Mouse (Mus musculus) forebrain, embryonic 11.5 days (tissue): ENCODE measurements around the gene Uqcc1. TPM values are rescaled to one million over a fixed set of nuclear protein-coding genes. Genes with fewer than 3 reads are reported as not detected.
A peak's percentile ranks its signal among the peaks of the same experiment; 100 is the strongest.

ENCODE experiments used
- ATAC-seq: fragments of 200-750 bp; cut with Nextera tagmentation; replicated peaks from 2 replicates; pipeline ENCODE4 v1.8.0; 2017; ENCODE audit warnings: moderate TSS enrichment; ENCODE audit not compliant: low FRiP score
- DNase-seq: peaks from one replicate; pipeline ENCODE4 v3.0.0-alpha.2; 2017; ENCODE audit warnings: low spot score
- H3K27ac ChIP-seq: fragments of 300-500 bp; sonication (generic); 2 replicates; pipeline ENCODE4 v1.5.1; 2014; ENCODE audit warnings: low read depth, low read length
- H3K27me3 ChIP-seq: fragments of 300-500 bp; sonication (generic); 2 replicates; pipeline ENCODE4 v1.6.1; 2014; ENCODE audit warnings: mild to moderate bottlenecking, low read length, mixed read lengths; ENCODE audit not compliant: control insufficient read depth, insufficient read depth
- H3K36me3 ChIP-seq: fragments of 300-500 bp; sonication (generic); 2 replicates; pipeline ENCODE4 v1.6.1; 2014; ENCODE audit warnings: mild to moderate bottlenecking, low read length, moderate library complexity, mixed read lengths; ENCODE audit not compliant: control insufficient read depth, insufficient read depth
- H3K4me1 ChIP-seq: fragments of 300-500 bp; sonication (generic); replicated peaks from 2 replicates; pipeline ENCODE4 v1.6.1; 2014; ENCODE audit warnings: low read length, mixed read lengths; ENCODE audit not compliant: control insufficient read depth, insufficient read depth
- H3K4me2 ChIP-seq: fragments of 300-500 bp; sonication (generic); 2 replicates; pipeline ENCODE4 v1.6.1; 2014; ENCODE audit warnings: low read depth, mild to moderate bottlenecking, low read length, moderate library complexity, mixed read lengths; ENCODE audit not compliant: severe bottlenecking
- H3K4me3 ChIP-seq: fragments of 300-500 bp; sonication (generic); 2 replicates; pipeline ENCODE4 v1.5.1; 2014; ENCODE audit warnings: low read depth, low read length
- H3K9ac ChIP-seq: fragments of 300-500 bp; sonication (generic); 2 replicates; pipeline ENCODE4 v1.6.1; 2014; ENCODE audit warnings: low read length
- H3K9me3 ChIP-seq: fragments of 300-500 bp; sonication (generic); 2 replicates; pipeline ENCODE4 v1.6.1; 2016; ENCODE audit warnings: low read length, mixed read lengths; ENCODE audit not compliant: control insufficient read depth
- WGBS: fragments of 180-500 bp; shearing (Covaris S2); extraction: QIAGEN DNeasy Blood & Tissue Kit; methylation state at CpG from one replicate; pipeline ENCODE4 v1.1.7; 2014; 5-methylcytosine and 5-hydroxymethylcytosine counted together
- polyA plus RNA-seq: library from polyadenylated mRNA; unstranded; fragments of >200 nt; fragmentation: Nextera tagmentation; extraction: Ambion mirVana; gene quantifications from 2 replicates; pipeline ENCODE4 v1.2.1, GENCODE M21; 2014

Uqcc1 gene
- polyA plus RNA-seq: 70.0 and 78.0 TPM in 2 replicates

DNA sequence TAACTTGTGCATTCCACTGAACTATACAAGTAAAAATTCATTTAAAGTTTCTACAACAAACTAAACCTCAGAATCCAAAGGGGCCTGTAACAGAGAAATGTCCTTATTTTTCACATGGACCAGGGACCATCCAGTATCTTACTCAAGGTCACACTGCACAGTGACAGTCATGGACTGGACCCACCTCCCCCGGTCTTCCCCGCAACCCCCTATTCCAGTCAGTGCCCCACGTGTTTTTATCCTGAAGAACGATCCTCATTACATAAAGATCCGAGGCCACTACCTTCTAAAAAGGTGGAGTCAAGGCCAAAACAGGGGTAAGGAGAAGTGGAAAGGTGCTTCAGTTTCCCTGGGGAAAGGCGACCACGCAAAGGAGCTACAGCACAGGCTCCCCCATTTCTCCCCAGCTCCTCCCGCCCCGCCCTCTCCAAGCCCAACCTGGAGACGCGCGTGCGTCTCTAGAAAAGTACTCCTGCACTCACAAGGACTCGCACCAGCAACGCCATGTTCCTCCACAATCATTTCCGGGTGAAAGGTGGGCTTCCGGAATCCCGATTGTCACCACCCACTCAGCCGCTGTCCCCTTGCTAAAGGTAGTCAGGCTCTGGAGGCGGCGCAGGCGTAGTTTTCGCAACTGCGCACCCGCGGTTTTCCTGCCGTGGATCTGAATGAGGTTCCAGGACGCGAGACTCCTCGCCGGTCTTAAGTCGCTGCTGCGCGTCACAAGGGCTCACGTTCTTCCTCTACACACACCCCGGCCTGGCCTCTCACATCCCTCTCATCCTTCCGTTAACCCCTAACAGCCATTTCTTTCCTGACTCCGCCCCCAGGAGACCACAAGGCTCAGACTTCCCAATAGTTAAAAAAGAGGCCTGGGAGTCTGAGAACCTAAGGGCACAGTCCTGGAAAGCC lies at the start of gene Uqcc1:
Gene Uqcc1 (minus strand): TSS at position 780 of the 912 bp plus-strand sequence.
- WGBS: under 1% methylated on average over 38 of the region's 38 CpGs
- no peaks in the 10 kb centered on the region for H3K9me3 ChIP-seq
- DNase-seq: peak; percentile 91
- H3K4me1 ChIP-seq: peaks cover 4% of the 10 kb centered on the region; the same call in 1 of the 2 replicates
- H3K36me3 ChIP-seq: no peaks in the 10 kb centered on the region
- peak within 1 kb of the TSS; percentile 72 for H3K9ac ChIP-seq
- peak within 1 kb of the TSS; percentile 48 for H3K4me3 ChIP-seq
- H3K27me3 ChIP-seq: no peaks in the 10 kb centered on the region
- H3K27ac ChIP-seq: peak within 1 kb of the TSS; percentile 74
- ATAC-seq: peak; percentile 92
- peak within 1 kb of the TSS; percentile 72 for H3K4me2 ChIP-seq

DNA sequence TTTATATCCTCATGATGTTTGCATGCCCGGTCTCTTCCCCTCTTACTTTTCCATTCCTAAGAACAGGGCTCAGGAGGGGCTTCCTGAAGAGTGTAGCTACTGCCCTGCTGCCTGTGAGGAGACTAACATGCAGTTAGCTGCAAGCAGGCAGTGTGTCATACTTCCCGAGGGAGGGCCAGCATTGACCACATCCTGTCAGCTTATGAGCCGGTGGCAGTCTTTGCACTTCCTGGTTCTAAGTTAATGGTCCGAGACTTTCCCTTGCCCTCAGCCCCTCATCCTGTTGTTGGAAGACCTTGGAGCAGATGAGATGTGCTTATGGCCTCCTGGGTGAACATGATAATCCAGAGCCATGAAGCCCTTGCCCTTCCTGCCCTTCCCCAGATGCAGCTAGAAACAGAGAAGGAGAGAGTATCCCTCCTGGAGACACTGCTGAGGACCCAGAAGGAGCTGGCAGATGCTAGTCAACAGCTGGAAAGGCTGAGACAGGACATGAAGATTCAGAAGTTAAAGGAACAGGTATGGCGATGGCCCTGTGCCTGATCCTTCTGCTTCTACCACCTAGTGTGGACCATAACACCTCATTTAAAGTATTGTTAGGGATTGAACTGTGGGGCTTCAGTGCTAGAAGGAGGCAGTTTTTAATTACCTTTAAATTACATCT lies 49.4 kb upstream of the Uqcc1 start:
- Histone ChIP-seq H3K4me3 (no peak overlapping the region), H3K4me1 (no peaks in the 10 kb centered on the region), H3K4me2 (no peak overlapping the region), H3K36me3 (peaks cover 29% of the 10 kb centered on the region), H3K9me3 (no peaks in the 10 kb centered on the region), H3K27ac (no peak overlapping the region), H3K27me3 (no peaks in the 10 kb centered on the region), H3K9ac (no peak overlapping the region)
- ATAC-seq (no peak), DNase-seq (no peak)
- 92% methylated on average over 5 of the region's 5 CpGs for WGBS

DNA sequence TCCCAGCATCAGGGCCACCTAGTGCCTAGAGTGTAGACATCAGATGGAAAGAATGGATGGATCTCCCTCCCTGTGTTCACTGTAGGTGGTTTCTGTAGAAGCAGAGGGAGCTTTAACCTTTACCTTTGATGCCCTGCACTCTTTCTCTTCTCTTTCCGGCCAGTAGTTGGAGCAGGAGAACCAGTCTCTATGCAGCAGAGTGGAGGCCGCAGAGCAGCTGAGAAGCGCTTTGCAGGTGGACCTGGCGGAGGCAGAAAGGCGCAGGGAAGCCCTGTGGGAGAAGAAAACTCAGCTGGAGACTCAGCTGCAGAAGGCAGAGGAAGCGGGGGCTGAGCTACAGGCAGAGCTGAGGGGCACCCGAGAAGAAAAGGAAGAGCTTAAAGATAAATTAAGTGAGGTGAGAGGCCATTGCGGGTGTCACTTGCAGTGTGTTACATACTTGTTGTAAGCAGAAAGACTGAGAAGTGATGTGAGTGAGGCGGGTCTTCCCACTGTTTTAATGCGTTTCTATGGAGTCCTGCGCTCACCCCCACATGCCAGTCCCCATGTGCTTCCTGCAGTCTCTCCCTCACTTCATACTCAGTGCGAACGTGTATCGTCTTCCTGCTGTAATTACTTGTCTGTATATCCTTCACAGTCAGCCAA lies 44.1 kb upstream of the Uqcc1 start:
- H3K9ac ChIP-seq: no peak overlapping the region
- 79% methylated on average over 14 of the region's 14 CpGs for WGBS
- ATAC-seq (no peak), DNase-seq (no peak)
- no peaks in the 10 kb centered on the region for H3K4me1 ChIP-seq
- no peaks in the 10 kb centered on the region for H3K27me3 ChIP-seq
- H3K9me3 ChIP-seq: no peaks in the 10 kb centered on the region
- peaks cover 20% of the 10 kb centered on the region; the same call in 1 of the 2 replicates for H3K36me3 ChIP-seq
- no peak overlapping the region for H3K4me2 ChIP-seq
- no peak overlapping the region for H3K27ac ChIP-seq
- H3K4me3 ChIP-seq: no peak overlapping the region

DNA sequence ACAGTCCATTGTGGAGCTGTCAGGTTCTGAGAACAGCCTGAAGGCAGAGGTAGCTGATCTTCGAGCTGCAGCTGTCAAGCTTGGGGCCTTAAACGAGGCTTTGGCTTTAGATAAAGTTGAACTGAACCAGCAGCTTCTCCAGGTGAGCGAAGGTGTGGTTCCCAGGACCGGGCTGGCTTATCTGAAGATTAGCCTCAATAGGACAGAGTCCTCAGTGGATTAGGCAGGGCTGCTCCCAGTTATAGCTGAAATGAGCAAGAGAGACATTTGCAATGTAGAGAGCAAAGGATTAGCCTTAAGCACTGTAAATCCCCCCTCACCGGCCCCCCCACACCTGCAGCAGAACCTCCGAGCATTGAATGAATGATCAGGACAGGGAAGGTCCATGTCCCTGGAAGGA lies 43.2 kb upstream of the Uqcc1 start:
- Histone ChIP-seq H3K36me3 (peaks cover 20% of the 10 kb centered on the region; the same call in 1 of the 2 replicates), H3K9ac (no peak overlapping the region), H3K4me3 (no peak overlapping the region), H3K27ac (no peak overlapping the region), H3K4me1 (no peaks in the 10 kb centered on the region), H3K27me3 (no peaks in the 10 kb centered on the region), H3K4me2 (no peak overlapping the region), H3K9me3 (no peaks in the 10 kb centered on the region)
- no peak for ATAC-seq
- WGBS: 83% methylated on average over 6 of the region's 6 CpGs
- DNase-seq: no peak

DNA sequence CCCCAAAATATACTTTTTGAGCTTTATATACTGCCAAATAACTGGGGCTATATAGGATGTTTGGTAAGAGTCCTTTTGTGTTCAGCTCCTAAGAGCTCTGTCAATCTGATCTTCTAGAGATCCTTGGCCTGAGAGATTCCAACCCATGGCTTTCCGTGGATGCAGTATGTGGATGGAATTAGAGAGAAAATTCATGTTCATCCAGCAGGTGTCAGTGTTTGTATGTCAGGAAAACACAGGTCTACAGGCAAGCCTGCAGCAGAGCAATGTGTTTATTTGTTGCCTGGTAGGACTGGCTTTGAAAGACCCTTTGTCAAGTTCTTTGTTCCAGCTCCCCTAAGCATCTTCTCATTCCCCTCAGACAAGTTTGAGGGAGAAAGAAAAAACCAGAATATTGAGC lies 32.9 kb upstream of the Uqcc1 start:
- Histone ChIP-seq H3K27ac (no peak overlapping the region), H3K9ac (no peak overlapping the region), H3K27me3 (no peaks in the 10 kb centered on the region), H3K4me3 (no peak overlapping the region), H3K36me3 (peaks cover 15% of the 10 kb centered on the region), H3K4me1 (no peaks in the 10 kb centered on the region), H3K4me2 (no peak overlapping the region), H3K9me3 (no peaks in the 10 kb centered on the region)
- ATAC-seq (no peak), DNase-seq (no peak)
- 56% methylated on average over 1 of the region's 1 CpGs for WGBS

DNA sequence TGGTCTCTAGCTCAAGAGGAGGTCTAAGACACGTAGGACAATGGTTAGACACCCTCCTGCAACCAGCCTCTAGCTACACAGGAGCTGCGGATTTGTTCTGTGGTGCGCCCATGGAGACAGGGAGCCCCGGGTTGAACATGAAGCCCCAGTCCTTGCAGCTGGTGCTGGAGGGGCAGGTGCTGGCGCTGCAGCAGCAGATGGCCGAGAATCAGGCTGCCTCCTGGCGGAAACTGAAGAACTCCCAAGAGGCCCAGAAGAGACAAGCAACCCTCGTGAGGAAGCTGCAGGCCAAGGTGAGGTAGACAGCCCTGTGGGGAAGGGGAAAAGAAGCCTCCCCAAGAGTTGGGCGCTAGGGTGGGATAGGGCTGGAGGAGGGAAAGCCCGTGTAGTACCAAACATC lies 31.8 kb upstream of the Uqcc1 start:
- H3K36me3 ChIP-seq: peaks cover 12% of the 10 kb centered on the region
- DNase-seq: no peak

DNA sequence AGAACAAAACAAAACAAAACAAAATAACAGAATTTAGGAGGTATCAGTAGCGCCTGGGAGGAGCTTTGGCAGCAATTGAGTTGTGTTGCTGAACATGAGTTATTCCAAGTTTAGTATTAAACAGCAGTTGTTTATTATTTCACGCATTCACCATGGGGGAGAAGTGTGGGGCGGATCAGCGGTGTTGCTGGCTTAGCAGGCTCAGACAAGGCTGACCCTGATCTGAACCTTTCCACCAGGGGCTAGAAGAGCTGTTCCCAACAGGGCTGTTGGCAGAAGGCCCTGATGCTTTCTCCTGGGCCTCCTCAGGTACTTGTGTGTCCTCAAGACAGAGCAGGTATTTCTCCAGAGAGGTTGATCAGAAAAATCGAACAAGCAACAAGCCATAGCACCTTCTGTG lies 29.9 kb upstream of the Uqcc1 start:
- H3K4me2 ChIP-seq: no peak overlapping the region
- H3K4me3 ChIP-seq: no peak overlapping the region
- no peak overlapping the region for H3K9ac ChIP-seq
- H3K9me3 ChIP-seq: no peaks in the 10 kb centered on the region
- 93% methylated on average over 5 of the region's 5 CpGs for WGBS
- no peak for DNase-seq
- H3K36me3 ChIP-seq: peaks cover 7% of the 10 kb centered on the region; the same call in 1 of the 2 replicates
- no peak overlapping the region for H3K27ac ChIP-seq
- ATAC-seq: no peak
- H3K27me3 ChIP-seq: no peaks in the 10 kb centered on the region
- H3K4me1 ChIP-seq: no peaks in the 10 kb centered on the region

More for the DNA sequence above, 31.8 kb upstream of the Uqcc1 start:
- Histone ChIP-seq H3K9me3 (no peaks in the 10 kb centered on the region), H3K4me1 (no peaks in the 10 kb centered on the region), H3K27ac (no peak overlapping the region), H3K4me2 (no peak overlapping the region), H3K4me3 (no peak overlapping the region), H3K9ac (no peak overlapping the region), H3K27me3 (no peaks in the 10 kb centered on the region)
- WGBS: 86% methylated on average over 10 of the region's 10 CpGs
- ATAC-seq: no peak
